Mouse (Mus musculus) duodenum, adult 2 months (tissue): ENCODE data around the gene Hoxd11. TPM values are rescaled to one million over a fixed set of nuclear protein-coding genes. Genes with fewer than 3 reads are reported as not detected.

Source experiments
- polyA plus RNA-seq: library from polyadenylated mRNA; depleted of rRNA; stranded (reverse); fragments of >200 nt; gene quantifications from 2 replicates; pipeline ENCODE4 v1.2.3, GENCODE M21; 2012; ENCODE audit warnings: low replicate concordance; rRNA removed

Gene Hoxd11
- not detected in 2 replicates for polyA plus RNA-seq

DNA sequence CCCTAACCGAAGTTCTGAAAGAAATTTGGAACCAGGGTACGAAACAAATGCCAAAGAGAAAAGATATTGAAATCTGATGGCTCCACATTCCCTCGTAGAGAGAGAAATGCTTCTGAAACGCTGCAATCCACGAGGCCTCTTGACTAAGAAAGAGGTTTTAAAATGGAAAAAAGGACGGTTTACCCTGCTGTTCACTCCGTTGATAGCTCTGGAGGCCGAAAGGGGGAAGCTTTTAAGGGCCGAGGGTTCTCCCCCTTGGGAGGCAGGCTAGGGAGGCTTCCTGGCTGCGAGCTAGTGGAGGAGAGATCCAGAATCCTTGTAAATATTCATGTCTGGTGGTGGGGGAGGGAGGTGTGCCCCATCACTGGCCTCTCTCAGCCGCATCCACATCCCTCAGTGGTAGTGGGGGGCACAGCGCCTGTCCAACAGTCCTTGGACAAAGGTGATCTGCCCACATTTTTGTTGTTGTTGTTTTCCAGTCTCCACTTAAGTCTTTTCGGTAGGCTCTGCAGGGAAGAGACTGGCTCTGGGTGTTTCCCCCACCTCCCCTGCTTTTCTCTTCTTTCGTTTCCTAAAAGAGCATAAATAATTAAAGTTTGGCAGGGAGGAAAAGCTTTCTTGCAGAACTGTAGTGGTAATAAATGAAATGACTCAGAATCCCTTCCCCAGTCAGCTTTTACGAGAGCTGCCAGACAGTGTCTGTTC, at the start of gene Hoxd11:
Gene Hoxd11, plus strand, starts transcription at position 667 of the 705 bp plus-strand sequence.

DNA sequence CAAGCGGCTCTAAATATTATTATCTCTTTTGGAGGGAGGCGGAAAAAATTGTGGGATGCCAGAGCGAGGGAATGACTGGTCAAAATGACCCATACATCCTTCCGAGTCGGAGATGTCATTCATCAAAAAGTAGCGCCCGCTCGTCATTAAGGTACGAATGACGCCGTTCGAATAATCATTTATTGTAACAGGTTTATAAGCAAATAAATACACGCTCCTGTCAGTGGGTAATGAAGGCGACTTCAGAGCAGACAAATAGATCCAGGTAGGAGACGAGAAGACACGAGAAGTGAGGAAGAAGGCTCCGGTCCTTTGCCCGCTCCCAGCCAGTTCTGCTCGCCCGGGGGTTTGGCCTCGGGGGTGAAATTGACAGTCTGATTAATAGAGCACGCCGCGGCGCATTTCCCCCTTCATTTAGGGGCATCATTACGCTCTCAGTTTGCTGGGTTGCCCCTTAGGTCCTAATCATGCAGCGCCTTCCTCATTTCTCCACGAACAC, 19.8 kb upstream of the Hoxd11 start, which contains the start of gene Evx2:
Gene Evx2, minus strand, starts transcription at position 51 of the 499 bp plus-strand sequence.

DNA sequence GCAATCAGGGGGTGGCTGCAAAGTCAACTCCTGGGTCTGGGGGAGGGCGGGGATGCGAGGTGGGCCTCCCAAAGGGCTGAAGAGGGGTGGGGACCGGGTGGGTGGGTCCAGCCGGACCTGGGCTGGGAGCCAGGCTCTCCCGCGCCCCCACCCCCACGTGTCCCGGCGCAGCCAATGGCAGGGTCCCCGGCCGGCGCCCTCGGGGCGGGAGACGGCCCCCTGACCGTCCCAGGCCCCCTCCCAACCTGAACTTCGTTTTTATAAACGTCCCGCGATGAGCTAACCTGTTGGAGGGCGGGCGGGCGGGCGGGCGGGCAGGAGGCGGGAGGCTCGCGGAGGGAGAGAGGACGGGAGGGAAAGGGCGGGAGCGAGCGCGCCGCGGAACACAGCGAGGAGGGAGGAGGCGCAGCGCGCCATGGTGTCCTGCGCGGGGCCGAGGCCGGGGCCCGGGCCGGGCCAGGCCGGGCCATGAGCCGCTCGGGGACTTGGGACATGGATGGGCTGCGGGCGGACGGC, 11.5 kb upstream of the Hoxd11 start, which contains the start of gene Hoxd13:
Gene Hoxd13, plus strand, starts transcription at position 469 of the 516 bp plus-strand sequence.

DNA sequence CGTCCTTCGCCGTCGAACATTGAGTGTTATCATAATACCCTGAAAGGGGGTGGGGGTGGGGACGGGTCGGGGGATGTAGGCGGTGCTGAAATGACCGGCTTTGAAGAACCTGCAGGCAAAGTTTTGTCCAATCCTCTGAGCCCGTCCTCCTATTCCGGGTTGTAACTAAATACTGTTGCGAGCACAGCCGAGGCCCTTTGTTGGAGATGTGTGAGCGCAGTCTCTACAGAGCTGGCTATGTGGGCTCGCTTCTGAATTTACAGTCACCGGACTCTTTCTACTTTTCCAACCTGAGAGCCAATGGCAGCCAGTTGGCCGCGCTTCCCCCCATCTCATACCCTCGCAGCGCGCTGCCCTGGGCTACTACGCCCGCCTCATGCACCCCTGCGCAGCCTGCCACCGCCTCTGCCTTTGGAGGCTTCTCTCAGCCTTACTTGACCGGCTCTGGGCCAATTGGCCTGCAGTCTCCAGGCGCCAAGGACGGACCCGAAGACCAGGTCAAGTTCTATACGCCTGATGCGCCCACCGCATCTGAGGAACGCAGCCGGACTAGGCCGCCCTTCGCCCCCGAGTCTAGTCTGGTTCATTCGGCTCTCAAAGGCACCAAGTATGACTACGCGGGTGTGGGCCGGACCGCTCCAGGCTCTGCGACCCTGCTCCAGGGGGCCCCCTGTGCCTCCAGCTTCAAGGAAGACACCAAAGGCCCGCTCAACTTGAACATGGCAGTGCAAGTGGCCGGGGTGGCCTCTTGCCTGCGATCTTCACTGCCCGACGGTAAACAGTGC, 4.3 kb upstream of the Hoxd11 start, which contains the start of gene Hoxd12:
Gene Hoxd12, plus strand, starts transcription at position 133 of the 785 bp plus-strand sequence.

DNA sequence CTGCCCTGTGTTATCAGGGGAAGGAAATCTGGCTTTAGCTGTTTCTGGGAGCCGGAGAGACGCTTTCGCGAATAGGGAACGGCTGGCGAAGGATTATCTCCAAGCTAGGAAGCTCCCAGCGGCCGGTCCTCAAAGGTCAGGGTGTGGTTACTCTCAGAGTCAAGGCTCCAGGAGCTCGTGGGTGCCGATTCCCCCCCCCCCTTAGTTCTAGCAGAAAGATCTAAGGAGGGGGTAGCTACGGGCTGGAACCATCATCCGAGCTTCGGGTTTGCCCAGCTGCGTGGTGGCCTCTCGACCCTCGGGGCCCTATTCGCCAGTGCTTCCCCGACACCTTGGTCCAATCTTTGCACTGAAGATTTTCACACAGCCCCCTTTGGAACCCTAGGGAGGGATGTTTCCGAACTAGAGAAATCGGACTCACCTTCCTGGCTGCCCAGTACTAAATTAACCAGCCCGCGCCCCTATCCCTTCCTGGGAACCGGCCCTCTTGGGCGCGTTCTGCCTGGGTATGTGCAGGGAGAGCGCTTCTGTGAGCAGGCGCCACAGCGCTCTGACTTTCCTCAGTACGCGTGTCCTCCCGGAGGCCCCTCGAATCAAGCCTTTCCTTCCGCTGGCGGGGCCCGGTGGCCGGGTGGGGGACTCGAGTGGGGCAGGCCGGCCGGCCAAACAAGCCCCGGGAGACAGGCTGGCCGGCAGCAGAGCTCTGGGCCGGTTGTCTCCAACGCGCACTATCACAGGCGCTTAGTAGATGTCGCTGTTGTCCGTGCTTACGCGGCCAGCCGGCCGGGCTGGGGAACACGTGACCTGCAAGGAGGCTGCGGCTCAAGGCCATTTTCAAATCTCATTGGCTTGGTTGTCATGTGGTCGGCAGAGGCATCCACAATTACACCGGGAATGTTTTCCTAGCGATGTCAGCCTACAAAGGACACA, 11.9 kb downstream of the Hoxd11 start, which contains the start of gene Hoxd10:
Gene Hoxd10, plus strand, starts transcription at position 903 of the 930 bp plus-strand sequence.

DNA sequence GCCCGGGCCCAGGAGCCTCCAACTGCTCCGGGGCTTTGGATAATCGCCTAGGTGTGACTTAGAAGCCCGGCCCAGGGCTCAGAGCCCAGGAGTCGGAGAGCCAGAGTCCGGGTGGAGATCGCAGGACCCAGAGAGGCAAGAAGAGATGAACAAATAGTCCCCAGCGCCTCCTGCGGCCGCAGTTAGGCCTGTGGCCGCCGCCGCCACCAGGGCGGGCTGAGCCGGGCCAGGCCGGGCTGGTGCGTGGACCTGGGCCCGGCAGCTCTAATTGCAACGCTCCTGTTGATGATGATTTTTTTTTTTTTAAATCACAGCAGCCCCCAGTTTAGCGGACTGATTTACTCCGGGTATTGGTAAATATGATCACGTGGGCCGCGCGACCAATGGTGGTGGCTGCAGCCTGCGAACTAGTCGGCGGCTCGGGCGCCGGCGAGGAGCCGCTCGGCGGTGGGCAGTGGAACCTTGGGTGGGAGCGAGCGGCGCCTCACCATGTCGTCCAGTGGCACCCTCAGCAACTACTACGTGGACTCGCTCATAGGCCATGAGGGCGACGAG, 18.3 kb downstream of the Hoxd11 start, which contains the start of gene Hoxd9:
Gene Hoxd9, plus strand, starts transcription at position 161 of the 555 bp plus-strand sequence.

DNA sequence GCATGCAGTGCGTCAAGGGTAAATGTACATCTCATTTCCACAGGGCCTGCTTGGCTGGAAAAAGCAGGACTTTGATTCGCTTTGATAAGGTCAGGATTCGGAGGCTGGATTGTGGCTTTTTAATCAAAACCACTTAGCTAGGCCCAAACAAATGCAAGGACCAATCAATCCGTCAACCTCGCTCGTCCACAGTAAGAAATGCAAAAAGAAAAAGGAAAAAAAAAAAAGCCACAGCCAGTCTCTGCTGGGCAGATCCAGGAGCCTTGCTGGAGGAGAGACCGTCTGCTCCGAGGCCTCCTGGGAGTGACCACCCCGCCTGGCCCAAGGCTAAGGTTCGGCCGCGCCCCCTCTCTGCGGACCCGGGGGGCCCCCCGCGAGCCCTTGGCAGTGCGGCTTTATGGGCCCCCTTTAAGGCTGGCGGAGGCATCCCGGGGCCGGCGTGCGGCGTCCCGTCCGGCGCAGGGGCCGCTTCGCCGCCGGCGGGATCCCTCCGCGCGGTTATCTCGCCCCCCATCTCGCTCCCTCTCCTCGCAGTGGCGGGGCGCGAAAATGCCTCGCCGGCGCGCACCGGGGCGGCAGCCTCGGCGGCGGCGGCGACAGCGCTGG, 25.1 kb downstream of the Hoxd11 start, which contains the start of gene Hoxd8:
Gene Hoxd8, plus strand, starts transcription at position 223 of the 606 bp plus-strand sequence.

DNA sequence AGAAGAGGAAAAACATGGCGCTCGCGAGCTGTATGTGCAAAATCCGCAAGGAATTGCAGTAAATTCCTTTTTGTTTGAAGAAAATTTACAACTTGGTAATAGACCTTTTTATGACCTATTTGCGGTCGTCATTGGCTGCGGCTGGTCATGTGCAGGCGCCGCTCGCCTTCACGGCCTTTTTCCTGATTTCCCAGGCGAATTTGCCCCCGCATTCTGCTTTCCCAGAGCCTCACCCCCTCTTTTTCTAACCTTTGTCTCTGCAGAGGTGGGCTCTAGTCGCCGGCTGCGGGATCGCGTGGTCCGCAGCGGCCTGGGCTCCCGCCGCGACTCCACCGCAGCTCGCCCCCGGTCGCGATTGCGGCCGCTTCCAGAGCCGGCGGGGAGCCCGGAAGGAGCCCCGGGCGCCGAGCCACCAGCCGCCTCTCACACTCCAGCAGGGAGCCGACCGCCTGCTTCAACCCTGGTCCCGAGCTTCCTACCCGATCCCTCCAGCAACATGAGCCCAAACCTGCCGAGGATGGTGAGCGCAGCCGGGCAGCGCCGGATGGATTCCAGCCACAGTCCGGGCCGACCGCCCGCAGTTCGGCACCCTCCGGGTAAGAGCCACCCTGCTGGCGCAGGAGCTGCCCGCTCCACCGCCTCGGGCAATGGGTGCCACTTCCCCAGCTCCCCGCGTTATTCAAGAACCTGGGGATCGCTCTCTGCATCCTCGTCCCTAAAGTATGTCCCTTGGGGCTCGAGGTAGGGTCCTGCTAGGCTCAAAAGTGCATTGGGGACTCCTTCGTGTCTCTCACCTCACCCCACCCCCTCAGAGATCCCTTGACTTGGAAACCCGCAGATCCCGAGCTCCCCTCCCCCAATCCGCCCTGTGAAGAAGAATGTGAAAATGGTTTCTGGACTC, 32.6 kb downstream of the Hoxd11 start, which contains the start of the genes Hoxd3 and Hoxd4:
Gene Hoxd3, plus strand, starts transcription at position 207 of the 901 bp plus-strand sequence.
Gene Hoxd4, plus strand, starts transcription at position 209 of the 901 bp plus-strand sequence.

DNA sequence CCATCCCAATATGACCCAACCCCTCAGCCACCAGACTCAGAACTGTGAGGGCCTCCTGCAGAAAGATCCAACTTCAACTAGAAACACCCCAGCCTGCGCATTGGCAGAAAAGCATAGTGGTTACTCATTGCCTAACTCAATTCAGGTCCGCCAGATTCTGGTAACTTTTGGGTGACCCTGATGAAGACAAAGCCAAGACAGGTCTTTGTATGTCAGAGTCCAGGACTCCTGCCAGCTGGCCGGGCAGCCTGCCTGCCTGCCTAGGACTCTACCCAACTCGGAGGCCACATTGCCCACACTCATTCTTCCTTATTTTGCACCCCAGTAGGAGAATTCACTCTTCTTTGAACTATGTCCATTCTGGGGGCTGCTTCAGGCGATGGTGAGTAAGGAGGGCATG, 47.2 kb downstream of the Hoxd11 start, which contains the start of gene Gm28230:
Gene Gm28230, plus strand, starts transcription at position 178 of the 400 bp plus-strand sequence.

Other genes with a start within 250 kb of the Hoxd11 start
- 2.2 and 3.4 TPM in 2 replicates for gene Lnpk, start 100.1 kb upstream of the Hoxd11 start, polyA plus RNA-seq
- gene Evx2, start 20.0 kb upstream of the Hoxd11 start, polyA plus RNA-seq = not detected in 2 replicates
- not detected in 2 replicates for gene Hoxd13, start 11.2 kb upstream of the Hoxd11 start, polyA plus RNA-seq
- gene Hoxd12, start 4.5 kb upstream of the Hoxd11 start, polyA plus RNA-seq = not detected in 2 replicates
- gene Hoxd10, start 12.4 kb downstream of the Hoxd11 start, polyA plus RNA-seq = not detected in 2 replicates
- gene Hoxd9, start 18.2 kb downstream of the Hoxd11 start, polyA plus RNA-seq = 0.11 and 0.49 TPM in 2 replicates
- gene Hoxd8, start 25.1 kb downstream of the Hoxd11 start, polyA plus RNA-seq = 0.49 and 3.7 TPM in 2 replicates
- gene Hoxd3, start 32.4 kb downstream of the Hoxd11 start, polyA plus RNA-seq = 0.56 and 0.64 TPM in 2 replicates
- 2.0 and 4.0 TPM in 2 replicates for gene Hoxd4, start 32.4 kb downstream of the Hoxd11 start, polyA plus RNA-seq
- gene Gm28230, start 47.2 kb downstream of the Hoxd11 start, polyA plus RNA-seq = 0.07 and 0.09 TPM in 2 replicates
- gene Hoxd1, start 83.4 kb downstream of the Hoxd11 start, polyA plus RNA-seq = not detected in 2 replicates
- gene Mtx2, start 146.2 kb downstream of the Hoxd11 start, polyA plus RNA-seq = 76.8 and 113 TPM in 2 replicates